Mouse (Mus musculus): ENCODE measurements around the gene Zfp809. TPM values are rescaled to one million over a fixed set of nuclear protein-coding genes. Genes with fewer than 3 reads are reported as not detected.
"Not testable (repeated sequence)": the region's sequence is repeated elsewhere in the genome, so short reads cannot be mapped to it uniquely, and the experiment has no call there.

The Zfp809 gene
- 10 to 100 TPM; 20.4 to 21.0 TPM for total RNA-seq (2021)
- long read RNA-seq, experiment 1, partial matches to known transcripts = 0 of 9 reads
- long read RNA-seq, experiment 1, other reads (novel, unspliced or antisense) = 3 of 9 reads
- long read RNA-seq, experiment 2, partial matches to known transcripts = 0 of 7 reads
- long read RNA-seq, experiment 2, other reads (novel, unspliced or antisense) = 3 of 7 reads

DNA sequence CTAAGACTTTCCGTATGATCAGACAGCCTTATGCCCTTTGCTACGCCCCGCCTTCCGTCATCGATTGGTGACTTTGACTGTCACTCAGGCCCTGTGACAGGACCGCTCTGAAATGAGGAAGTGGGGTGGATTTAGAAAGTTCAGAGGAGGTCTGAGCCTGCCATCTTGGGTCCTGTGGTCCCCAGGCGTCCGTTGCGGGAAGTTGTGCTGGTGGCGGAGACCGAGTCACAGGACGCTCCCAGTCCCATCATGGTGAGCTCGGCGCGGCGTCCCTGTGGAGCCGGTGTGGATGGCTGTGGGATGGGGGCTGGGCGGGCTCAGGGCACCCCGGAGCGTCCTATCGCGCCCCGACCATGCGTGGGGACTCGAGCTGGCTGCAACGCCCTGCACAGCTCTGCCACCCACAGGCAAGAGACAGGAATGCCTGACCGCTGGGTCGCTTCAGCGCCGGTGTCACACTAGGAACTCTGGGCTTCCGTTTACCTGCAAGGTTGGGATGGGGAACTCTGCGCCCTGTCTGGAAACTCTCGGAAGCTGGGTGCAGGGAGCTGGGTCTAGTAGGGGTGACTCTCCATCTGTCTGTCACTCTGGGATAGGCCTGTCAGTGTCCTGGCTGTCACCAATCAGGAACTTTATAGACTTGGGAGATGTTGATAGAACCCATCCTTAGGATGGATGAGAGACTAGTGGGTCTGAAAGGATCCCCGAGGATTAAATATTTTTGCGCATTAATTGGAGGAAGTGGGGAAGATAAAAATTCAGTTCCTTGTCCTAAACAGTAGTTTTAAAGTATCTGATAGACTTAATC lies at the start of gene Zfp809:
Gene Zfp809, plus strand, starts transcription at position 134 of the 808 bp plus-strand sequence.
- peak; percentile 98 to 99 for DNase-seq (ENCODE audit: low spot score in 2 of 2)

DNA sequence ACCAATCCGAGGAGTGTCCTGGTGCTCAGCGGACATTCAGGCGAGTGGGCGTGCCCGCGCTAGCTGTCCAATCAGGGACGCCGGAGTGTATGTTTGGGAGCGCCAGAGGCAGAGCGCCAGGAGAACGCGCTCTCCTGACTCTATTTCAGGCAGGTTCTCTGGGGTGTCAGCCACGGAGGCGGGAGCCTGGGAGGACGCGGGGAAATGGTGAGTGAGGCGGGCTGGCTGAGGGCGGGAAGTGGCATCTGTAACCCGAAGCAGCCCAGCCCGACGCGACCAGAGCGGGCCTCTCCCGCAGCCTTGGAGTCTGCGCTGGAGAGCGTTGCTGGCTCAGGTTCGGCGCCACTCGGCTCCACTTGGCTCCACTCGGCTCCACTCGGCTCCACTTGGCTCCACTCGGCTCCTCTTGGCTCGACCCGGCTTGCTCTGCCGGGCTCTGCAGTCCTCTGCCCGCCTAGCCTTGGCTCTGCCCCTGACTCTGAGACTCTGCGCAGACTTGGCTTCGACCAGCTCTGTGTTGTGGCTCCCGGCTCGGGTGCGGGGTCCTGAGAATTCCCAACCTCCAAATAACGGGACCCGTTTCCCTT lies 37.4 kb upstream of the Zfp809 start, which contains the start of gene Zfp872:
Gene Zfp872, plus strand, starts transcription at position 66 of the 587 bp plus-strand sequence.
- DNase-seq (ENCODE audit: low spot score in 2 of 2) = peak; percentile 29 to 35

DNA sequence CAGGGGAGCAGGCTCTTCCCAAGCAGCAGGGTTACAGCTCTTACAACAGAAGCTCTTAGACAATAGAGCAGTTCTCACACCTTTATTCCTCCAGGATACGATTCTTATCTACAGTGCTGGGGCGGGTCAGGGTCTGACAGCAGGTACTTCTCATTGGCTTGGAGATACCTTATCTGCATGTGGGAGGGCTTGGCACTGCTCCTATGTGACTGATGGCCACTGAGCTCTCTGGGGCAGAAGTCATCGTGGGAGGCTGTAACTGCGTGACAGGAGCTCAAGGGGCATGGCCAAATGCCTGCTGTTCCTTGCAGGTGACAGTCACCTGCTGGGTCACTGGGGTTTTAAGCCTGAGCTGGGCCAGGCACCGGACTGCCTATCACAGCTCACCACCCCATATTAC lies 29.1 kb upstream of the Zfp809 start:
- no peak for DNase-seq (ENCODE audit: low spot score in 2 of 2)

DNA sequence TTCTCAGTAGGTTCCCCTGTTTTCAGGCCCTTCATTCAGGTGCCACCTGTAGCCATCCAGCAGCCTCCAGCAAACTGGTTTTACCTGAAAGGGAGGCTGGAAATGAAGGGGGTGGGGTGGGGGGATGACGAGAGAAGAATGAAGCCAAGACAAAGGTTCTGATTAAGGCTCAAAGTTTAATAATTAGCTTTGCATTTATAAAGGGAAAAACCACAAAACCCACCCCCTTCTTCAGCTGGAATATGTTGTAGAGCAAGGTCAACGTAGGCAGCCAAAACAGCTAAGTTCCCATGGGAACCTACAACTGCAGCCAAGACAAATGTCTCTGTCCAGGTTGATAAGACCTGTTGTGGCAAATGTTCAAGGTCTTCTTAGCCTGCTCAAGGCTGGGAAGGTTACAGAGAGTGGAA lies 11.7 kb upstream of the Zfp809 start:
- DNase-seq (ENCODE audit: low spot score in 2 of 2) = no peak

DNA sequence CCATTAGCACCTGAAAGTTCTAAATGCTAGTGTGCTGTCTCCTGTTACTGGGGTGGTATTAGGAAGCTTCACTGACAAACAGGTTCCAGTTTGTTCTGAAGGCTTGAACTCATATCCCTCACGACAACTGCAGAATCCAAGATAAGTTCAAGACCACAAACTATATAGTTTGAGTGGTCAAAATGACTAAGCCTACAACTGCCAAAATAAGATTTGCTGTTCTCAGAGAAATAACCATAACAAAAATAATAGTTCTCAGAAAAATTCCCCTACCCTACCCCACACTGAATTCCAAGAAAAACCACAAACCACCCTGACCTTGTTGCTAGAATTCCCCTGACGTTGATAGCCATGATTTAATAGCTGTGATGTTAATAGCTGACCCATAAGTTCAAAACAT lies 11.0 kb upstream of the Zfp809 start:
- no peak for DNase-seq (ENCODE audit: low spot score in 2 of 2)

DNA sequence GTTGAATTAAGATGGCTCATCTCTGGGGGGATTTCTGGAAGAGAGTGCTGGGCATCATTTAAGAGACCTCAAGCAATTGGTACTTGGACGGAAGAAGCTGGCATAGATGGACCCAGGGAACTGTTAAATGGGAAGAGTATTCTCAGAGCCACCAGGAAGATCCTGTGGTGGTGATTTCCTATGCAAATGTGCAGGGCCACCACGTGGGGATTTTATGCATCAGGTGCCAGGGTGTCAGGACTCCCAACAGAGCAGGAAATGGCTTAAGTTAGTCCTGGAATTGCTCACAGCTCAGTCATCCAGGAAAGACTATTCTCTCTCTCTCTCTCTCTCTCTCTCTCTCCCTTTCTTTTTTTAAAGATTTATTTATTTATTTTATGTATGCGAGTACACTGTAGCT lies 8.8 kb upstream of the Zfp809 start:
- no peak for DNase-seq (ENCODE audit: low spot score in 2 of 2)

DNA sequence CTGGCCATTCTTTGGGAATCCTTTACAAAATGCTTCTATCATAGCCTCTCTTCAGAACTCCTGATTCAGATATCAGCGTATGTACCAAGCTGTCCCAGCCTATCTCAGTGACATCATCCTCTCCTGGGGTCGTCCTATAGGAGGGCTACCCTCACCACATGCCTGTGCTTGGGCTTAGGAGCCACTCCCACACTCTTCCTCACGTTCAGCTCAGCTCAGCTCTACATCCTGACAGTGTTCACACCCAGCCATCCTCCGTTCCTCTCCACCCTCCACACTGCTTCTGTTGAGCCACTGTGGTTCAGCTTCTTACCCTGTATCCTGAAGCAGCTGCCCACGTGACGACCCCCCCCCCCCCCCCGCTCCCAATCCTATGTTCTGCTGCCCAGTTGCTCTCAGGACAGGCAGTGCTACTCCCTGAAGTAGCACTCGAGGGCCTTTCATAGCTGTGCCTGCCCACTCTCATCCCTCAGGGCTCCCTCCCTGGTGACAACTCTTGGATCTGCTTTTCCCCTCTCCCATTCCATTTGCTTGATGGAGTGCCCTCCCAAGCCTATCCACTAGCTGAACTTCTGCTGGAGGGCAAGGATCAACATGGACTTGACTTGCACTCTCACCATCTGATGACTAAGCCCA lies 7.5 kb upstream of the Zfp809 start:
- no peak for DNase-seq (ENCODE audit: low spot score in 2 of 2)

DNA sequence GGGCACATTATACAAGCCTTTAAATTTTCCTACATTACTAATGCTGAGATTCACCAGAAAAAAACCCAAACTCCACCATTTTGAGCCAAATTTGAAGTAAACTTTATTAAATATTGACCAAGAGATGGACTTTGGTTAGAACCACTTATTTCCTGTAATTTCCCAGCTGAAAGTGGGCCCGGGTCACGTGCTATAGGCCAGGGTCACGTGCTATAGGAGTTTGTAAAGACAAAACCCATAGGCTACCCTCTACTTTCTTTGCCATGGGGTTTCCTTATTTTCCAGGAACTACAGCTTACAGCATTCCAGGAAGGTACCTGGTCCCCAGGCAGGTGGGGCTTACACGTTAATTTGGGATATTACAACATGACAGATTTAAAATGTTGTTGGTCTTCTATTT lies 1.4 kb upstream of the Zfp809 start:
- no peak for DNase-seq (ENCODE audit: low spot score in 2 of 2)

DNA sequence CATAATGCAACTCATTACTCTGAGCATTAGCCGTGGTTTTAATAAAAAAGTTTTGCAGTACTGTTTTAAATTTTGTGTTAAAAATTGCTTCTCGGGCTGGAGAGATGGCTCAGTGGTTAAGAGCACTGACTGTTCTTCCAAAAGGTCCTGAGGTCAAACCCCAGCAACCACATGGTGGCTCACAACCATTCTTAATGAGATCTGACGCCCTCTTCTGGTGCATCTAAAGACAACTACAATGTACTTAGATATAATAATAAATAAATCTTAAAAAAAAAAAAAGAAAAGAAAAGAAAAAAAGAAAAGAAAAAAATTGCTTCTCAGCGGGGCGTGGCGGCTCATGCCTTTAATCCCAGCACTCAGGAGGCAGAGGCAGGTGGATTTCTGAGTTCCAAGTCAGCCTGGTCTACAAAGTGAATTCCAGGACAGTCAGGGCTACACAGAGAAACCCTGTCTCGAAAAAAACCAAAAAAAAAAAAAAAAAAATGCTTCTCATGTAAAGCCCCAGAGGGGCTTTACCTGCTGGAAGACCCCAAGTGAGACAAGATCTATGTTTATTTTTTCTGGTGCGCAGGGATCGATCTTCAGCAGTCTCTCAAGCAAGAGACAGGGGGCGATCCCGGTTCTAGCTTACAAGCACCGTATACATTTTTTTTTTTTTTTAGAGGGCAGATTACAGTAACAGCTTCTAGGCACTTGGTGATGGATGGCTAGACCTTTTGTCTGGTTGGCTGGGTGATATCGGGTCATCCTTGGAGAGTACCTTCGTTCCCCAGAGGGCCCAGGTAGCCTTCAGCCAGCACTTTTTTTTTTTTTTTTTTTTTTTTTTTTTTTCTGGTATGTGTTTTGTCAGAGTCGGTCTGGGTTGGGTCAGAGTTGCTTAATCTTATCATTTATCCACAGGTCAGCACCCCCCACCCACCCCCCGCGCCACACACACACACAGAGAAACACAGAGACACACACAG lies 694 bp upstream of the Zfp809 start:
- peak in 1 of 2 experiments; percentile 10 for DNase-seq (ENCODE audit: low spot score in 2 of 2)

DNA sequence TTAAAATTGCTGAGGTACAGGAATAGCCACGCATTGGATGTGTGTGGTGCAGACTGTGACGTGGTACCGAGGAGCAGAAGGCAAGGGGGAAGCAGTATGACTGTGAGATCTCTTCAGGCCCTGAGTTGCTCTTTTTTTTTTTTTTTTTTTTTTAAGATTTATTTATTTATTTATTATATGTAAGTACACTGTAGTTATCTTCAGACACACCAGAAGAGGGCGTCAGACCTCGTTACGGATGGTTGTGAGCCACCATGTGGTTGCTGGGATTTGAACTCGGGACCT lies 817 bp downstream of the Zfp809 start:
- not testable (repeated sequence) for DNase-seq (ENCODE audit: low spot score in 2 of 2)

DNA sequence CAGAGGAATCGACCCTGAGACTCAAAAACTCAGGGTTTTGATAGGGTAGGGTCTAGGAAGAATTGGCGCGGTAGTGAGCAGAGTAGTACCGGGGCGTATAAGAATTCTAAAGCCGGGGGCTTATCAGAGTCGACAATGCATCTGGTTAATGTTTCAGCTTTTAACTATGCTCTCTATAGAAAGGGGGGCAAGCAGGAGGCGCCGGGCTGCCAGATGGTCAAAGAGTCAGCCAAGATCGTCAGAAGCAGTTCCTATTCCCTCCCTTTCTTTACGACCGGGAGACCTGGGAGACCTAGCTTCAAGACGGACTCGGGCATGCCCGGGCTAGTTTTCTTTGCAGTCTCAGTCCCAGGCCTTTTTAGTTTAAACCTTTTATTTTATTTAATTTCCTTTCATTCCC lies 1.3 kb downstream of the Zfp809 start:
- no peak for DNase-seq (ENCODE audit: low spot score in 2 of 2)

DNA sequence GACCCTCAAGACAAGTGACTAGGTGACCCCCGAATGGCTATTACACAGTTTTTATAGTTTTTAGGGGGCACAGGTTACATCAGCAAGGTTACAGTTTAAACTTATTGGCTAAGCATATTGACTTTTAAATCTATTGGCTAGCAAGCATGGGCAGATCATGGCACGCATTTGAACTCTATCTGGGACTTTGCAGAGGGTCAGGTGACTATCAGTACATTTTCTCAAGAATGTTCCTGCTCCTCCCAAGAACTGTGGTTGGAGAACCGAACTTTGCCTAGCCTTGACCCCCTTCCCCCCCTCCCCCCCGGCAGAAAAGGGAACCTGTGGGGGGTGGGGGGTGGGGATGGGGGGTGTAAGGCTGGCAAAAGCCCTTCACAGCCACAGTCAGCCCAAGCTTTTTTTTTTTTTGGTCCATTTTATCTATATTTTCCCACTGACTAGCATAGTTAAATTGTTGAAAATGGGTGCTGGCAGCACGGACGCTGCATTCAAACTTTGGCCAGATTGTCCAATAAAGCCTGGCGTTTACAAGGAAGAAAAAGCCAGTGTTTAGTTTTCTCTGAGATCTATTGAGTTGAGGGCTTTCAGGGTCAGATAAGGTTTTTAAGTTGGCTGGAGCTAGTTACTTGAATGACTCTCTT lies 4.0 kb downstream of the Zfp809 start:
- DNase-seq (ENCODE audit: low spot score in 2 of 2) = no peak

DNA sequence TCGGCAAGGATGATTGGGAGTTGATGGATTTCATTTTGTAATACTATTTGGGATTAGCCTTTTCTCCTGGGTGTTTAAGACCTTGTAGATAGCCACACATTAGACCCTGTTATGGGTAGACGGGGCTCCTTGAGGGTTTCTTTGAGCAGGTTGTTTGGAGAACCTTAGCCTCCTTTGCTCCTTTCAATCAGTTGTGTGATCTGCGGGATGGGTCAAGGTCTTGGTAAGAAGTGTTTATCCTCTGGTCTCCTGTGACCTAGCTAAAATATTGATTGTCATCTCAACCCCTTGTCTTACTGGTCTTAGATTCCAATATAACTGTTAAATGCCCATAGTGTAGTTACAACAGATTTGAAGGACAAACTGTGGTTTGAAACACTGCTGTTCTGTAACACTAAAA lies 4.5 kb downstream of the Zfp809 start:
- no peak for DNase-seq (ENCODE audit: low spot score in 2 of 2)

DNA sequence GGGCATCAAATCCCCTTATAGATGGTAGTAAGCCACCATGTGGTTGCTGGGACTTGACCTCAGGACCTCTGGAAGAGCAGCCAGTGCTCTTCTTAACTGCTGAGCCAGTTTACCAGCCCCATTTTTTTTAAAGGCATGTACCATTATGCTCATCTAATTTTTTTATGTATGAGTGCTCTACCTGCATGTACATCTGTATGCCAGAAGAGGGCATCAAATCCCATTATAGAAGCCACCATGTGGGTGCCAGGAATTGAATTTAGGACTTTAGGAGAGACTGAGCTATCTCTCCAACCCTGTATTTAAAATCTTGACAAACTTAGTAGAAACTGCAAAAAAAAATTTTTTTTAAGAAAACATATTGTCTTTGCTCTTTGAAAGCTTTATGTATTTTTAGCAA lies 5.0 kb downstream of the Zfp809 start:
- DNase-seq (ENCODE audit: low spot score in 2 of 2) = no peak

DNA sequence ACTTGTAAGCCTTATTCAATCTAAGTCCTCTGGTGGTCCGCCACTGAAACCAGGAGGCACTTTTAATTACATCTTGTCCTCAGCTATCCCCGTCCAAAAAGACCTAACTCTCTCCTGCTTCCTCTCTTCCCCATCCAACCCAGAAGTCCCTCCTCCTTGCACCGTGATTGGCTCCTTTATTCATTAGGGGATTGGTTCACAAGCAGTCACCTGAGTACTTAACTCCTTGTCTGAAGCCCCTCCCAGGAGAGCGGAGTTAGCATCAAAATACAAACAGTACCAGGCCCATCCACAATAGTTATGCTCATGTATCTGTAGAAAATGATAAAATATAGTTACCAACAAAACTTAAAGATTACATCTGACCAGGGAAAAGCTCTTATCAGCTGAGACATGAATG lies 14.5 kb downstream of the Zfp809 start:
- DNase-seq (ENCODE audit: low spot score in 2 of 2) = no peak

DNA sequence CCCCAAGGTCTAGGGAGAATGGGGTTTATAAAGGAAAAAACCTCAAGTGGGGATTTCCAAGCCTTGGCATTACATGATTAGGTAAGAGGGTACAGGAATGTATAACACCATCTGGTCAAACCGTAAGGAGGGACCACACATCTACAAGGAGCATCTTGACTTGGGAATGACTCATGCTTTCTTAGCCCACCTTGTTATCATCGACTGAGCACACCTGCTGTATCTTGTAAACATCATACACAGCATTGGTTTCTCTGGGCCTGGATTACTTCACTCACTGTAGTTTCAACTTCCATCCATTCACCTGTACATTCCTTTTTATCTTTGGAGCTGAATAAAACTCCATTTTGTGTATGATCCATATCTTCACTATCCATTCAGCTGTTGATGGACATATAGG lies 18.7 kb downstream of the Zfp809 start:
- DNase-seq (ENCODE audit: low spot score in 2 of 2) = no peak

DNA sequence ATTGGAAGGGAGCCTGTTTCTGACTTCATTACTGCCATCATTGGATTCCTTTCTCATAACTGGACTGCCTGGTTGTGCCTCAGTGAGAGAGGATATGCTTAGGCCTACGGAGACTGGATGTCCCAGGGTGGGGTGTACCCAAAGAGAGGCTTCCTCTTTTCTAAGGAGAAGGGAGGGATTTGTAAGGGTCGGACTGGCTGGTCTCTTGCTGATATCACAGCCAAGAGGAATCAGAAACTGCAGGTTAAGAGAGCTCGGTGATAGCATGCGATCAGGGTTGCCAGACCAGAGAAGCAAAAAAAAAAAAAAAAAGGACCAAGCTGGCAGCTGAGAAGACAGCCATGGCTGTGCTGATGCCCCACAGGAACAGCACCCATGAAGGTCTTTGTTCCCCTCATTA lies 31.1 kb downstream of the Zfp809 start:
- DNase-seq (ENCODE audit: low spot score in 2 of 2) = no peak

DNA sequence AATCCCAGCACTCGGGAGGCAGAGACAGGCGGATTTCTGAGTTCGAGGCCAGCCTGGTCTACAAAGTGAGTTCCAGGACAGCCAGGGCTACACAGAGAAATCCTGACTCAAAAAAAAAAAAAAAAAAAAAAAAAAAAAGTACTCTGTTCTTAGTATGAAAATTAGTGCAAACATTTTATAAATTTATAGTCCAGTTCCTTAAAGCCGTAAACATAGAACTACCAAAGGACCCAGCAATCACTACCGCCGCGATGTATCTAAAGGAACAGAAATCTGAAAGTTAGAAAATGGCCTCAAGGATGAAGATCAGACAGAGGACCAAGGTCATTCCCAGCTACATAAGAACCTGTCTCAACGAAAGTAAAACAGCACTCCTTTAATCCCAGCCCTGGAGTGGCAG lies 33.3 kb downstream of the Zfp809 start:
- DNase-seq (ENCODE audit: low spot score in 2 of 2) = no peak

DNA sequence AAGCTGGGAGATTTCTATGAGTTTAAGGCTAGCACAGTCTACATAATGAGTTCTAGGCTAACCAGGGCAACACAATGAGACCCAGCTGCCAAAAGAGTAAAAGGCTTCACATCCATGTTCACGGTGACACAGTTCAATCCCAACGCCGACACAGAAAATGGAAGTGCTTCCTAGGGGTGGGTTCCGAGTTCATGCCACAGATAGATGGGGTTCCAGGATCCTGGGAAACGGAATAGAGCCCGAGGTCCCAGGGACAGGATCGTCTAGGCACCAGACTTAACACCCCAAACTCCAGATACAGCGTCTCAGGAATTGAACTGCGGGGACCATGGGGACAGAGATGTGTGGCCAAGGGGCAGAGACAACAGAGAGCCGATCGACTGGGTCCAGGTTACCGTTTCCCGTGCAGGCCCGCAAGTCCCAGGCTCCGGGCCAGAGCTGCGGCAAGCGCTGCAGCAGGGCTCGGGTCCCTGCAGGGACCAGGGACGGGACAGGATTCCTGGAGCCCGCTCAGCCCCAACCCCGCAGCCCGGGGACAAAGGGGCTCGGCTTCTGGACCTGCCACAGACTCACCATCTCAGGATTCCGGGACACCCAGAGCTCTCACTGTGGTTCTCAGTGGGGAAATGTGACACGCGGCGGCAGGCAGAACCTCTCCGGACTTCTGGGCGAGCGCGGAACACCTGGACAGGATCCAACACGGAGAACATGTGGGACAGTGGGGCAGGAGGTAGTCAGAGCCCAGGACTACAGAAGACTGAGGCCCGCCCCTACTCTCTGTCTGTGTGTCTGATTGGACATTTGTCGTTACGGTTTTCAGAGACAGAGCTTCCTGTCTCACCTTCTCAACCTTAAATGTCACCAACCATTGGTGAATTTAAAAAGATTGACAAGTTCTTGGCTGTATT lies 33.9 kb downstream of the Zfp809 start, which contains the start of gene Zfp599:
Gene Zfp599, minus strand, starts transcription at position 712 of the 908 bp plus-strand sequence.
- DNase-seq (ENCODE audit: low spot score in 2 of 2) = peak; percentile 55 to 64
